Mouse (Mus musculus) MEL (cell line): ENCODE results near the gene Proca1.

ENCODE experiments used
- CTCF ChIP-seq, 3 experiments: IDR thresholded peaks in 2 of 3; conservative IDR thresholded peaks in 1 of 3; 2 replicates each; pipeline ENCODE4 v1.5.1; 2011 to 2012; ENCODE audit warnings: low read length in 3 of 3, low read depth in 2 of 3, mild to moderate bottlenecking in 2 of 3, improper control_type of control experiment in 1 of 3, inconsistent platforms in 1 of 3, mixed read lengths in 1 of 3, moderate library complexity in 1 of 3; ENCODE audit not compliant: control insufficient read depth in 1 of 3, insufficient read depth in 1 of 3, poor library complexity in 1 of 3, severe bottlenecking in 1 of 3
- EP300 ChIP-seq, 2 experiments: IDR thresholded peaks; 2 replicates each; pipeline ENCODE4 v1.6.1; 2011; ENCODE audit warnings: improper control_type of control experiment in 2 of 2, low read length in 2 of 2, low read depth in 1 of 2, mild to moderate bottlenecking in 1 of 2
- MYB ChIP-seq: IDR thresholded peaks from 2 replicates; pipeline ENCODE4 v1.6.1; 2011; ENCODE audit warnings: mild to moderate bottlenecking, low read depth, low read length, improper control_type of control experiment
- POLR2A ChIP-seq, 2 experiments: IDR thresholded peaks; 2 replicates each; pipeline ENCODE4 v1.6.1; 2011 to 2012; ENCODE audit warnings: low read length in 2 of 2, mild to moderate bottlenecking in 2 of 2, control low read depth in 1 of 2, improper control_type of control experiment in 1 of 2, low read depth in 1 of 2, moderate library complexity in 1 of 2; ENCODE audit not compliant: control insufficient read depth in 1 of 2, insufficient read depth in 1 of 2, poor library complexity in 1 of 2
- UBTF ChIP-seq: IDR thresholded peaks from 2 replicates; pipeline ENCODE4 v1.6.1; 2012; ENCODE audit warnings: low read depth, mild to moderate bottlenecking, inconsistent platforms, low read length, improper control_type of control experiment, moderate library complexity, borderline replicate concordance; ENCODE audit not compliant: insufficient read depth
- ZKSCAN1 ChIP-seq: IDR thresholded peaks from 2 replicates; pipeline ENCODE4 v1.6.1; 2012; ENCODE audit warnings: low read depth, mild to moderate bottlenecking, inconsistent platforms, low read length, improper control_type of control experiment, moderate library complexity

DNA sequence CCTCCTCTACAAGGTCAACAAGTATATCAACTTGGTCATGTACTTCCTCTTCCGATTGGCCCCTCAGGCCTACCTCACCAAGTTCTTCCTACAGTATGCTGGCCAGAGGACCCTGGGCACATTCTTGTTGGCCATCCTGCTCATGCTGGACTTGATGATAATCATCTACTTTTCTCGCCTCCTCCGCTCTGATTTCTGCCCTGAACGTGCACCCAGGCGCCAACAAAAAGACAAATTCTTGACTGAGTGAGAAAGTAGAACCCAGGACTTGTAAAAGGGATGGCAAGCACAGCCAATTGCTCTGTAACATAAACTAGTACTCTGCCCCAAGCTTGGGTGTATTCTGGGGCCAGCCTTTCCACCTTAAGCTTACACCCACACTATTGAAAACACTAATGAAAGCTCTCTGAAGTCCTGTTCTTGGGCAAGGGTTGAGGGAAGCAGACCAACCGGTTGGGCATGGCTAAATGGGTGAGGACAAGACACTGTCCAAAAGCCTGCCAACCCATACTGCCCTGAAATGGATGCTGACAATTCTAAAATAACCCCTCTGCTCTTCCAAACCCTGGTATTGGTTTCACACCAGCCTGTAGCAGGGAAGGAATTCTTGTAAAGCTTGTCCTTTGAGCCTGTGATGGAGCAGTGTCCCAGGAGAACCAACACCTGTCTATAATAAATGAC is 13.0 kb upstream of the Proca1 start:
- TF ChIP-seq POLR2A (IDR thresholded peaks at IDR 0.05; ENCODE audit: control insufficient read depth in 1 of 2, insufficient read depth in 1 of 2, low read depth in 1 of 2, low read length in 2 of 2, poor library complexity in 1 of 2), result peak; percentile 13 to 25; a peak in 1 of 4 replicates
- no peak for TF ChIP-seq ZKSCAN1
- TF ChIP-seq MYB, result 0 out of 2 replicates have a peak, but pooled peaks have one; percentile 8
- TF ChIP-seq UBTF, result no peak
- TF ChIP-seq CTCF (IDR thresholded peaks at IDR 0.05 in 2 of 3, conservative IDR thresholded peaks at IDR 0.05 in 1 of 3; ENCODE audit: control insufficient read depth in 1 of 3, insufficient read depth in 1 of 3, low read depth in 2 of 3, low read length in 3 of 3, poor library complexity in 1 of 3, severe bottlenecking in 1 of 3), result no peak
- TF ChIP-seq EP300 (IDR thresholded peaks at IDR 0.05; ENCODE audit: low read depth in 1 of 2, low read length in 2 of 2), result peak in 1 of 2 experiments; percentile 14; a peak in 1 of 4 replicates
